Mouse (Mus musculus) gastrocnemius, adult 2 months (tissue): ENCODE measurements around the gene Mapkbp1. TPM values are rescaled to one million over a fixed set of nuclear protein-coding genes. Genes with fewer than 3 reads are reported as not detected.

Experiments
- DNase-seq: peaks from one replicate; pipeline ENCODE4 v3.0.0; 2022
- H3K27ac ChIP-seq: fragments of 200-600 bp; 2 replicates; pipeline ENCODE4 v1.8.1; 2022; ENCODE audit warnings: mild to moderate bottlenecking
- H3K4me3 ChIP-seq: fragments of 200-600 bp; 2 replicates; pipeline ENCODE4 v1.8.1; 2022; ENCODE audit warnings: mild to moderate bottlenecking, moderate library complexity
- CTCF ChIP-seq: fragments of 200-600 bp; IDR thresholded peaks from 2 replicates; pipeline ENCODE4 v1.8.1; 2022; ENCODE audit warnings: antibody characterized with exemption, mild to moderate bottlenecking, moderate library complexity
- intact Hi-C: fragments of 180-260 bp; cut with DNase I; formaldehyde crosslinking; loops from one replicate; pipeline ENCODE4 v1.15.1; 2025
- total RNA-seq, 2 experiments: library from RNA; stranded (reverse); gene quantifications; 2 replicates each; pipeline ENCODE4 v1.2.3; 2021

The Mapkbp1 gene
- total RNA-seq, 2 experiments from 2014 or later = 8.1 to 8.4 TPM

DNA sequence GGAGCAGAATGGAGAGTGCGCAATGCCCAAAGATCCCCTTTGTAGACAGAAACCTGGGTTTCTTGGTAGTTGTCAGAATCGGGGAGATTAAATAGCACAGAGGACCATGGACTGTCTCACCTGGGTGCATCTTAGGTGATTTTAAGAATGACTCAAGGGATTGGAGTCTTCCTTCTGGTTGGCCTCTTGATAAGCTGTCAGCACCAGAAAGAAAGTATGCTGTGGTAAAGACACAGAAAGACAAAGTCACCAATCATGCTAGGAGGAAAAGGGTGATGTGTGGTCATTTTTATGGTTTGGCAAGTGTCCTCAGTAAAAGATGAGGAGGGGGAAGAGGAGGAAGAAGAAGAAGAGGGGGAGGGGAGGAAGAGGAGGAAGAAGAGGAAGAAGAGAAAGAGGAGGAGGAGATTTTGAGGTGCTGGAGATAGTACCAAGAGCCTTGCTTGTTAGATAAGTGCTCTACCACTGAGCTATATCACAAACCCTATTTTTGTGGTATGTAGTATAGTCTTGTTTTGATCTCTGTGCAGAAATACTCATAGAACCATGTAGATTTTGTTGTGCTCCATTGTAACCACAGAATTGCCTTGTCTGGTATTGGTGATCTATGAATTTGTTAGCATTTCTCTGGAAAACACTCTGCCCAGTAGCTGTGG, 41.5 kb downstream of the Mapkbp1 start:
- intact Hi-C loops = no loop called here
- H3K27ac ChIP-seq = no peak overlapping the region
- no peak for TF ChIP-seq CTCF
- DNase-seq = no peak
- no peak overlapping the region for H3K4me3 ChIP-seq

DNA sequence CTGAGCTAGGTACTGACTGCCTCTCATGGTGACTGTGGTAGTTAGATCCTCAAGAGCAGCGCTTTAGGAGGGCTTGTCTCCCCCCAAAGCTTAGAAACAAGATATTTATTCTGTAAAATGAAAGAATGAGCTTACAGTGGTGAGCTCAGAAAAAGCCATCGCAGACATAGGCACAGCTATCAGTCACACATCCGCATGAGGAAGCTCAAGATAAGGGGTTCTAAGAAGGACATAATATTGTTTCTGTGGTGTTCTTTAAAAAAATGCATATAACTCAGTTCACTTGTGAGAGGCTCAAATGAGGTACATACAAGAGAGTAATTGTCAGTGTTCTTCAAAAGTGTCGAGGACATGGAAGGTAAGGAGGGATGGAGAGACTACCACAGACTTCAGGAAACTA, 43.4 kb downstream of the Mapkbp1 start:
- intact Hi-C loops = no loop called here
- Histone ChIP-seq H3K27ac (no peak overlapping the region), H3K4me3 (no peak overlapping the region)
- no peak for TF ChIP-seq CTCF
- no peak for DNase-seq

DNA sequence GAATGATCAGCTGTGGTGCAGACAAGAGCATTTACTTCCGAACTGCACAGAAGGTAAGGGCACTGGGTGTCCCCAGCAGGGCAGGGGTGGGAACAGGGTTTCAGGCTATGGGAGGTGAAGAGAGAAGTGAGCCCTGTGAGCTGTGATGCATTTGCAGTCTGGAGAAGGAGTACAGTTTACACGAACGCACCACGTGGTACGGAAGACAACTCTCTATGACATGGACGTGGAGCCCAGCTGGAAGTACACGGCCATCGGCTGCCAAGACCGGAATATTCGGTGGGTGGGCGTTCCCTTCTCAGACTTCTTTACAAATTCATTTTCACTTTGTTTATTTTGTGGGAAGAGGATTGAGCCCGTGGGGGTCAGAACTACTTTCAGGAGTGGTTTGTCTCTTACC, 45.1 kb downstream of the Mapkbp1 start:
- Histone ChIP-seq H3K27ac (no peak overlapping the region), H3K4me3 (no peak overlapping the region)
- DNase-seq = no peak
- intact Hi-C loops = no loop called here
- no peak for TF ChIP-seq CTCF

DNA sequence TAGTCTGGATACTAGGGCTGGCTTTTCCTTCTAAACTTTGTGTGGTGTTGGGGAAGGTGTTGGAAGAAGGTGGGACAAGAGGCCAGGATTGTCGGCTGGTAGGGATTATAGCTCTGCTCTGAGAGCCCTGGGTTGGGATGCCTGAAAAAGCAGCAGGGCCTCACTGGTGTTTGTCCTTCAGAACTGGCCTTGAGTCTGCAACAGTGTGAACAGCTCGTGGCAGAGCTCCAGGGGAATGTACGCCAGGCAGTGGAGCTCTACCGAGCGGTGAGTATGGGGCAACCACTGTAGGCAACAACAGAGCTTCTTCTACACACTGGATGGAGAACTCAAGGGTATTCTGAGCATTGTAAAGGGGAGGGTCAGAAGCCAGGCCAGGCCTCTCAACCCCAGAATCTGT, 51.8 kb downstream of the Mapkbp1 start:
- no peak for TF ChIP-seq CTCF
- H3K4me3 ChIP-seq = no peak overlapping the region
- intact Hi-C loops = no loop called here
- H3K27ac ChIP-seq = no peak overlapping the region
- no peak for DNase-seq

DNA sequence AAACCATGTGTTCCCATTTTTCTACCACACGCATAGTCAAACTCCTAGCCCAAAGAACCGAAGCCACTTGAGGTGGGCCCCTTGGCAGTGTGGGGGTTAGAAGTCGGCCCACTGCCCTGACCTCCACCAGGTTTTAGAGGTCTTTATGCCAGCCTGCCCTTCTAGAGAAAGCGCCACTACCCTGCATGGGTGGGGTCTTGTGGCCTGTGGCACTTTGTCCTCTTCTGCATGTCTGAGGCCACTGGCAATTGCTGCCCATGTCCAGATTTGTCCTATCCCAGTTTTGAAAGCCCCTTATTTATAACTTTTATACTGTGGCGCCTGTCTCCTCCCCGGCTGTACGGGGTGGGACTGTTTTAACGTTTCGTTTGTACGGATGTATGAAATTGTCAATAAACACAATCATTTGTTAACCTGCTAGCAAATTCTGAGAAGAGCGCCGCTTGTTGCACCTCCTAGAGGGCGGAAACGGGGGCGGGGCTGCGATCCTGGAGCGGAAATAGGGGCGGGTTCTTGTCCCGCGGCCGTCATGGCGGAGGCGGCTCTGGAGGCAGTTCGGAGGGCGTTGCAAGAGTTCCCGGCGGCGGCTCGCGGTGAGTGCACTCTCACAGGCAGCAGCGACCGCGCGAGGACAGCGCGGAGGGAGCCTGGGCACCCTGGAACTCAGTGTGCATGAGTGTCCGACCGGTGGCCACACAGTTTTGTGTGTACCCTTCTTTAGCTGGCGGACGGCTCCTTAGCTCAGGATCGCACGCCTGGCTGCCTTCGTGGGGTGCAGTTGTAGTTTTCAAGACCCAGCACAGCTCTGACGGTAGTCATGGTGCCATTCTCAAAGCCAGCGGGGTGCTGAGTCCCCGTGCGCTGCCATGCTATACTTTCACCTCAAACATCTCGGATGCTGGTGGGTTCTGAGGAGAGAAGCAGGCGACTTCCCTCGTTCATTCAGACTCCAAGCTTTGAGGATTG, 54.8 kb downstream of the Mapkbp1 start, which contains the start of the genes Jmjd7 and Gm28042:
Jmjd7 (plus strand) TSS at position 500 of the 966 bp plus-strand sequence.
Gm28042 (plus strand) TSS at position 510 of the 966 bp plus-strand sequence.
- intact Hi-C loops = loop anchor here (2.0 kb wide), 1 partner anchor 42 kb away; no protein-coding TSS in a partner anchor
- peak; percentile 95 for DNase-seq
- Histone ChIP-seq H3K4me3 (peak within 1 kb of the TSS; percentile 95), H3K27ac (peak within 1 kb of the TSS; percentile 88)
- TF ChIP-seq CTCF = peak; percentile 35

DNA sequence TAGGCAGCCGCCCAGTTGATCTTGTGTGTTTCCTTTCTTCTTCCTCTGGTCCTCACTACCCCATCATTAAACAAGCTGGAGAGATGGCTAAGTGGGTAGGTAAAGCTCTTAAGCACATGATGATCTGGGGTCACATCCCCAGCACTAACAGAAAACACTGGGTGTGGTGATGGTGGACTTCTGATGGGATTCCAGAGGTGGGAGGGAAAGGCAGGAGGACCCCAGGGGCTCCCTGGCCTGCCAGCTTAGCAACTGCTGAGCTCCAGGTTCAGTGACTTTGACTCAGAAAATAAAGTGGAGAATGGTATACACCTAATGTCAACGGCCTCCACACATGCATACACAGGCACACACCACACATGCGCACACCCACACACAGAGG, 55.4 kb downstream of the Mapkbp1 start:
- DNase-seq = no peak
- H3K4me3 ChIP-seq = peak overlapping the region; percentile 95
- H3K27ac ChIP-seq = peak overlapping the region; percentile 88
- TF ChIP-seq CTCF = no peak
- intact Hi-C loops = loop anchor here (2.0 kb wide), 1 partner anchor 41 kb away; no protein-coding TSS in a partner anchor

DNA sequence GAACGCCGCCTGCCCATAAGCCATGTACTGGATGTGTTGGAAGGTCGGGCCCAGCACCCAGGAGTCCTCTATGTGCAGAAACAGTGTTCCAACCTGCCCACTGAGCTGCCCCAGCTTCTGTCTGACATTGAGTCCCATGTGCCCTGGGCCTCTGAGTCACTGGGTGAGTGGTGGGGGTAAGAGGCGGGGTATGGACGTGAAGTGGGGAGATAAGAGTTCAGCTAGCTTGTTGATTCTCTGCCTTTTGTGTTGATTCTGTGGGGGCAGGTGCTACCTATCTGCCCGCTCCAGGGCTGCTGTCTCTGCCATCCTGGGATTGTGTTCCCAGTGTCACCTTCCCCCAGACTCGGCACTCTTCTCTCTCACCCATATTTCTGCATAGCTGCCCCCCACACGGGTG, 57.9 kb downstream of the Mapkbp1 start:
- no peak for DNase-seq
- intact Hi-C loops = no loop called here
- H3K27ac ChIP-seq = no peak overlapping the region
- no peak overlapping the region for H3K4me3 ChIP-seq
- TF ChIP-seq CTCF = no peak

DNA sequence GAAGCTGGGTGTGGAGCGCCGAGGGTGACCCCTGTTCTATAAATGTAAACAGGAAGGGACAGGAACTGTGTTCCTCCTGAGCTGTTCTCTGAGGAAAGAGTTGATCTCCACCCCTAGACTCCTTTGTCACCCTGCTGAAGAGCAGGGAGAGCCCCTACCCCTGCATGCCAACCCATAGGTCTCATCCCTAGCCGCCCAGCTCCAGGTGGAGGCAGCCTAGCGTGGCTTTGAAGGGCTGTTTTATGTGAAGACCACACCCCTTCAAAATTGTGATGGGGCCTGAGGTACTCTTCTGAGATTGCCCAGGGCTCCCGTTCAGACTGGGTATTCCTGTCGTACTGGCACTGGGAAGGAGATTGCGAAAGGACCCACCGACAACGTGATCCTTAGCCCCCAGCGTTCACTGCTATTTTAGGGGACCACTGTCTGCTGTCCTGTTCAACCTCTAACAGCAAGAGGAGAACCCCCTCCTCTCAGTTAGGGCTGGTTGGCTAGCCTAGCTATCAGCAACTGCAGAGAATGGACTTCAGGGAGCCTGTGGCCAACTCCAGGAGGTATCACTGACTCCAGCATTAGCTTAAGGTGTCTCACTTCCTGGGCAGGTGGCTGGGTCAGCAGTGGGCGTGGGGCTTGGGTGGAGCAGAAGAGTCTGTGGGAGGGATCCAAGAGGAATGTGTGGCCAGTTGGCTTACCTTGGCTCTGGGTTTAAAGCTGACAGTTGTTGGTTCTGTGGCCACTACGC, 60.4 kb downstream of the Mapkbp1 start, which contains the start of gene Pla2g4b:
Pla2g4b (plus strand) TSS at position 692 of the 742 bp plus-strand sequence.
- DNase-seq = no peak
- H3K4me3 ChIP-seq = no peak within 1 kb of the TSS
- no peak for TF ChIP-seq CTCF
- no peak within 1 kb of the TSS for H3K27ac ChIP-seq
- intact Hi-C loops = no loop called here

DNA sequence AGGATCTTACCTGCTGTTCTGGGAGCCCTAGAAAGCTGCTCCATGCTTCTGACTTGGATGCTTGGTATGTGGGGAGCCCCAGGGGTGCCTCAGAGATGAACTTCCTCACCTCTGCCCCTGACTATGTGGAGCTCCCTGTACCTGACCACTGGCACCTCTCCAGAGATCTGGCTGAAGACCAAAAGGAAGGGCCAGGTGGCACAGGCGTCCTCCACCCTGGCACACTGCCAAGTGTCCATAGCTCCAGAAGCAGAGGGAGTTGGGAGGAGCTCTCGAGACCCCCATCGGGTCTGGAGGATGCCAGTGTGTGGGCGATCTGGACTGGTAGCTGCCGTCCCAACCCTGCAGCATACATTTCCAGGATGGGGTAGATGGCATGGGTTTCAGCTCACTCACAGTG, 61.2 kb downstream of the Mapkbp1 start:
- intact Hi-C loops = no loop called here
- peak; percentile 43 for DNase-seq
- Histone ChIP-seq H3K4me3 (no peak overlapping the region), H3K27ac (no peak overlapping the region)
- TF ChIP-seq CTCF = no peak

DNA sequence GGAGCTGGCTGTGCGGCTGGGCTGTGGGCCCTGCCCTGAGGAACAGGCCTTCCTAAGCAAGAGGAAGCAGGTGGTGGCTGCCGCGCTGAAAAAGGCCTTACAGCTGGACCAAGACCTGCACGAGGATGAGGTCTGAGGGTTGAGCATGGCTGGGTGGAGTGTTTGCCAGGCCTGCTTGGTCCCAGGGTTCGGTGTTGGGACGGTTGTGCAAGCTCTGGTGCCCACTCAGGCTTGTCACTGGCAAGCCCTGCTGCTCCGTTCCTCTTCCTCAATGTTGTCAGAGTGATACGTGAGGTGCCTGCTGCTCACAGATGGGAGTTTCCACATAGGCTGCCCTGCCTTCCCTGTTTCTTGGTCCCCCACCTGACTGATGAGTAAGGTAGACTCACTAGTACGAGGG, 65.2 kb downstream of the Mapkbp1 start:
- DNase-seq = no peak
- intact Hi-C loops = no loop called here
- no peak for TF ChIP-seq CTCF
- Histone ChIP-seq H3K27ac (no peak overlapping the region), H3K4me3 (no peak overlapping the region)

DNA sequence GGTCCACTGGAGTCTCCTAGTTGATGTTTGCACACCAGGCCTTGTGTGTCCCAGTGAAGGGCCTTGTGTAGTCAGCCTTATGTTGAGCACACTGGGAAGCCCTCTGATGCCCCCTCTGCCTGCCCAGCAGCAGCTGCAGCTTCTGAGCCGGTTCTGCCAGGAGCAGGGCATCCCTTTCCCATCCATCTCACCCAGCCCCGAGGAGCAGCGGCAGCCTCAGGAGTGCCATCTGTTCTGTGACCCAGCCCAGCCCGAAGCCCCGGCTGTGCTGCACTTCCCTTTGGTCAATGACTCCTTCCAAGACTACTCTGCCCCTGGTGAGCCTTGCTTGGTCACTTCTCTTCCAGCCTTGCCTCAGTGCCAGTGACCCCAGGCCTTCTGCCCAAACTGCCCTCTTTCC, 68.5 kb downstream of the Mapkbp1 start:
- TF ChIP-seq CTCF = no peak
- no peak overlapping the region for H3K27ac ChIP-seq
- DNase-seq = no peak
- intact Hi-C loops = no loop called here
- no peak overlapping the region for H3K4me3 ChIP-seq

DNA sequence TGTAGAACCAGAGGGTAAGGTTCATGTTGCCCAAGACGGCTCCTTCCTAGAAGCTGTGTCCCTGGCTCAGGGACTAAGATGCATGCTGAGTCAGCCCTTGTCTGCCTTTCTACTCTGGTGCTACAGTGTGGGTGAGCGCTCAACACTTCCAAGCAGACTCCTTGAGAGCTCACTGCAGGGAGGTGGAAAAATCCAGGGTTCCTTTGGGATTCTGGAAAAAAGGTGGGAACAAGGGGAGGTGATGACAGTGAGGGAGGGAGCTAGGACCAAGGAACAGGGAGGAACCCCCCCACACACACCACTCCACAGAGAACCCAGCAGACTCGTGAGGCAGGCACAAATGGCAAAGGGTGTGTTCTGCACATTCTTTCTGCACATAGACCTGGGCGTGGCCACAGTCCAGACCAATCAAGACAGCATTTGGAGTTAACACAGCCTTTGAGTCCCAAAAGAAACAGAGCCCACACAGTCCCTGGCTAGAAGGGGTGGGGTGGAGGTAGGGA, 71.7 kb downstream of the Mapkbp1 start:
- no peak overlapping the region for H3K4me3 ChIP-seq
- H3K27ac ChIP-seq = no peak overlapping the region
- intact Hi-C loops = no loop called here
- DNase-seq = no peak
- TF ChIP-seq CTCF = no peak
